Mouse (Mus musculus) liver, embryonic 11.5 days (tissue): Measurements from ENCODE around the gene Slc25a31. TPM values are rescaled to one million over a fixed set of nuclear protein-coding genes. Genes with fewer than 3 reads are reported as not detected.

Experiments
- ATAC-seq: fragments of 200-750 bp; cut with Nextera tagmentation; replicated peaks from 2 replicates; pipeline ENCODE4 v1.8.0; 2017; ENCODE audit warnings: moderate number of reproducible peaks, mild to moderate bottlenecking, moderate TSS enrichment, moderate library complexity; ENCODE audit not compliant: low FRiP score
- DNase-seq: peaks from one replicate; pipeline ENCODE4 v3.0.0-alpha.2; 2017; ENCODE audit warnings: low spot score
- H3K27ac ChIP-seq: fragments of 300-500 bp; sonication (generic); 2 replicates; pipeline ENCODE4 v1.5.1; 2014; ENCODE audit warnings: mild to moderate bottlenecking, low read depth, low read length, control low read depth
- H3K27me3 ChIP-seq: fragments of 300-500 bp; sonication (generic); replicated peaks from 2 replicates; pipeline ENCODE4 v1.6.1; 2014; ENCODE audit warnings: low read length, mixed read lengths; ENCODE audit not compliant: control insufficient read depth, insufficient read depth
- H3K36me3 ChIP-seq: fragments of 300-500 bp; sonication (generic); 2 replicates; pipeline ENCODE4 v1.6.1; 2014; ENCODE audit warnings: mild to moderate bottlenecking, low read length, moderate library complexity, mixed read lengths; ENCODE audit not compliant: control insufficient read depth, insufficient read depth
- H3K4me1 ChIP-seq: fragments of 300-500 bp; sonication (generic); replicated peaks from 2 replicates; pipeline ENCODE4 v1.6.1; 2014; ENCODE audit warnings: low read length, mixed read lengths; ENCODE audit not compliant: control insufficient read depth, insufficient read depth
- H3K4me2 ChIP-seq: fragments of 300-500 bp; sonication (generic); 2 replicates; pipeline ENCODE4 v1.6.1; 2014; ENCODE audit warnings: mild to moderate bottlenecking, control low read depth, moderate library complexity
- H3K4me3 ChIP-seq: fragments of 300-500 bp; sonication (generic); 2 replicates; pipeline ENCODE4 v1.5.1; 2014; ENCODE audit warnings: low read depth, low read length, control low read depth
- H3K9ac ChIP-seq: fragments of 300-500 bp; sonication (generic); 2 replicates; pipeline ENCODE4 v1.6.1; 2014; ENCODE audit warnings: low read depth, low read length, control low read depth
- H3K9me3 ChIP-seq: fragments of 300-500 bp; sonication (generic); 2 replicates; pipeline ENCODE4 v1.6.1; 2016; ENCODE audit warnings: low read length, inconsistent platforms, mixed read lengths; ENCODE audit not compliant: control insufficient read depth
- WGBS: fragments of 180-500 bp; shearing (Covaris S2); extraction: QIAGEN DNeasy Blood & Tissue Kit; methylation state at CpG from one replicate; pipeline ENCODE4 v1.1.7; 2014; 5-methylcytosine and 5-hydroxymethylcytosine counted together
- polyA plus RNA-seq: library from polyadenylated mRNA; unstranded; fragments of >200 nt; fragmentation: Nextera tagmentation; extraction: Ambion mirVana; gene quantifications from 2 replicates; pipeline ENCODE4 v1.2.1, GENCODE M21; 2014

Gene Slc25a31
- polyA plus RNA-seq, 1 experiment from 2014 or later, result 0.12 TPM

- ATAC-seq (no peak), DNase-seq (no peak)
- peaks cover 5% of the 10 kb centered on the region; the same call in 1 of the 2 replicates for H3K4me1 ChIP-seq
- no peak overlapping the region for H3K9ac ChIP-seq
- WGBS, result 60% methylated on average over 11 of the region's 11 CpGs
- no peak overlapping the region for H3K4me2 ChIP-seq
- H3K36me3 ChIP-seq, result no peaks in the 10 kb centered on the region
- H3K4me3 ChIP-seq, result no peak overlapping the region
- no peak overlapping the region for H3K27ac ChIP-seq
- no peaks in the 10 kb centered on the region for H3K9me3 ChIP-seq
- H3K27me3 ChIP-seq, result no peaks in the 10 kb centered on the region
These were observed 26.3 kb upstream of the Slc25a31 start for GRCm38 (mm10) chr3:40682404-40682803.

DNA sequence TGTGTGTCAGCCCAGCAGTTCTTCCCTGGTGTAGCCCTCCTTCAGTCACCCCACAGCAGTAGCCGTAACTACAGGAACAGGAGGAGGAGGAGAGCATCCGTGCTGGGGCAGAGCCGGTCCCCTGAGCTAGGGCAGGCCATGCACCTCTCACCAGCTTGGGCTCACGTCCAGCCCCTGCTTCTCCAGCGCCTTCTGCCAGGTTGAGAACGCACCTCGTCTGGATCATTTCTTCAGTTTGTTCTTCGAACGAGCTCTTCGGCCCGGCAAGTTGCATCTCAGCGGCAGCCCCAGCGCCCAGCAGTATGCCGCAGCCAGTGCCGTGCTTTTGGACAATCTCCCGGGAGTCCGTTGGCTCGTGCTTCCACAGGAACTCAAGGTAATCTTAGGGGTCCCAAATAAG is 25.5 kb upstream of the Slc25a31 start:
- Histone ChIP-seq H3K27me3 (no peaks in the 10 kb centered on the region), H3K4me1 (peaks cover 5% of the 10 kb centered on the region; the same call in 1 of the 2 replicates), H3K4me3 (no peak overlapping the region), H3K9ac (no peak overlapping the region), H3K9me3 (no peaks in the 10 kb centered on the region), H3K27ac (no peak overlapping the region), H3K4me2 (no peak overlapping the region), H3K36me3 (no peaks in the 10 kb centered on the region)
- WGBS, result 83% methylated on average over 18 of the region's 18 CpGs
- DNase-seq, result no peak
- ATAC-seq, result no peak

DNA sequence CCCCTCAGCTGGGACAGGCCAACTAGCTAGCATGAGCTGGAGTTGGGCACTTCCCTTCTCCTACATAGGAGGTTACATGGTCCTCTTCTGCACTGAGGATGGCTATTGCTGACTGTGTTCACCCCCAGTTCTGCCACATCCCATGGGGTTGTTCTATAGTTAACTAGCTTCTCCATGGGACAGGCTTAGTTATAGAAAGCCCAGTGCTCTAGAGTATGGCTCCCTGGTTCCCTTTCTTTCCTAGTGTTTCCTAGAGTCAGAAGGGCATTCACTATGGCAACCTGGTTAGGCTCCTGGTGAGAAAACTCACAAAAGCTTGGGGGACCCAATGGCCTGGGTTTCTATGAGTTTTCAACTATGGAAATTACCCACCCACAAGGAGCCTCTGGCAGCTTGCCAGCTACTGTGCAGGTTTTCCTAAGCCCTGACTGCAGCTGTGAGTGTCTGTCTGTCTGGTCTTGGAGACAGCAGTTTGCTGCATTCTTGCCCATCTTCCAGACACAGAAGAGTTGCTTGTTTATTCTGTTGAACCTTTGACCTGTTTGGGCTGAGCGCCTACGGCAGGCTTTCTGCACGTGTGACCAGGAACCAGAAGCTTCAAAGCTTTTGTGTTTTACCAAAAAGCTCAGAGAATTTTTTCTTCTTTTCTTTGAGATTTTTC is 22.7 kb upstream of the Slc25a31 start:
- DNase-seq (no peak), ATAC-seq (no peak; the same call in 1 of the 2 replicates)
- no peaks in the 10 kb centered on the region for H3K9me3 ChIP-seq
- 48% methylated on average over 3 of the region's 3 CpGs for WGBS
- H3K27me3 ChIP-seq, result no peaks in the 10 kb centered on the region
- no peaks in the 10 kb centered on the region for H3K36me3 ChIP-seq
- H3K4me1 ChIP-seq, result peaks cover 5% of the 10 kb centered on the region; the same call in 1 of the 2 replicates
- H3K9ac ChIP-seq, result no peak overlapping the region
- no peak overlapping the region for H3K27ac ChIP-seq
- no peak overlapping the region for H3K4me2 ChIP-seq
- H3K4me3 ChIP-seq, result no peak overlapping the region

DNA sequence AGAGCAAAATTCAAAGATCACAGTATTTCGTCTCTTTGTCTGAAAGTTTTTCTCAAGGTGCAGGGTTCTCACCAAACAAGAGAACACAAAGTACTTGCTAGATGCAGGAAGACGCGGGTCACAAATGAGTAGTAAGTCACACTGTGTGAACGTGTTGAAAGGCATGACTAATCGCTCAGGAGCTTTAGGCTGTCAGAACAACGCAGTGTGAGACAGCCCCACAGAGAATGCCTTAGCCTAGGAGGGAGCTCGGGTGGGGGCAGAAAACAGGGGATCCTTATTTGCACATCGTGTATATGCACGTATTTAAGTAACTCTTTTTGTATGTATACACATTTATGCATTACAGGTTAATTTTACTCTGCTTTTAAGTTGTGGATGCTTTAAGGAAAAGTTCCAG is 21.8 kb upstream of the Slc25a31 start:
- Histone ChIP-seq H3K36me3 (no peaks in the 10 kb centered on the region), H3K4me1 (peaks cover 5% of the 10 kb centered on the region; the same call in 1 of the 2 replicates), H3K9ac (no peak overlapping the region), H3K9me3 (no peaks in the 10 kb centered on the region), H3K27me3 (no peaks in the 10 kb centered on the region), H3K4me2 (no peak overlapping the region), H3K27ac (no peak overlapping the region), H3K4me3 (no peak overlapping the region)
- DNase-seq (no peak), ATAC-seq (no peak)
- 61% methylated on average over 9 of the region's 9 CpGs for WGBS

DNA sequence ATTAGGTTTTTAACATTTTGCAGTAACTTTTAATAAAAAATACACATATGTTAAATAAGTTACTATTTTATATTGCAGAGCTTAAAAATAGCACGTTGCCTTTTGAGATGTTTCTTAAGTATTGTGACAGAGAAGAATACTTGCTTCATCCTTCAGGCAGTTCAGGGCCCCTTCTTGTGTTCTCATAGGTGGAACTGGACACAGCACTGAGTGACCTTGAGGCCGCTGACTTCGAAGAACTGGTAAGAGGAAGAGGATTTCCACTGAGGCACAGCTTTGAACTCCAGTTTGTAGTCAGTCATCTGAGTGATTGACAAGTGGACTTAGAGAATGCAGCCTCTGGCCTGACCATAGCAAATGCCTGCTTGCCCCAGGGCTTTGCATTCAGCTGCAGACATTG is 21.1 kb upstream of the Slc25a31 start:
- Histone ChIP-seq H3K4me2 (no peak overlapping the region), H3K27ac (no peak overlapping the region), H3K4me1 (peaks cover 5% of the 10 kb centered on the region; the same call in 1 of the 2 replicates), H3K9ac (no peak overlapping the region), H3K4me3 (no peak overlapping the region), H3K27me3 (no peaks in the 10 kb centered on the region), H3K9me3 (no peaks in the 10 kb centered on the region), H3K36me3 (no peaks in the 10 kb centered on the region)
- DNase-seq (no peak), ATAC-seq (no peak)
- 83% methylated on average over 3 of the region's 3 CpGs for WGBS

GRCm38 (mm10) chr3:40691566-40691965 is 17.1 kb upstream of the Slc25a31 start:
- no peaks in the 10 kb centered on the region for H3K36me3 ChIP-seq
- no peak overlapping the region for H3K9ac ChIP-seq
- ATAC-seq (no peak), DNase-seq (no peak)
- H3K4me2 ChIP-seq, result no peak overlapping the region
- 83% methylated on average over 6 of the region's 6 CpGs for WGBS
- no peaks in the 10 kb centered on the region for H3K27me3 ChIP-seq
- H3K4me1 ChIP-seq, result no peaks in the 10 kb centered on the region
- no peak overlapping the region for H3K4me3 ChIP-seq
- H3K27ac ChIP-seq, result no peak overlapping the region
- H3K9me3 ChIP-seq, result no peaks in the 10 kb centered on the region

DNA sequence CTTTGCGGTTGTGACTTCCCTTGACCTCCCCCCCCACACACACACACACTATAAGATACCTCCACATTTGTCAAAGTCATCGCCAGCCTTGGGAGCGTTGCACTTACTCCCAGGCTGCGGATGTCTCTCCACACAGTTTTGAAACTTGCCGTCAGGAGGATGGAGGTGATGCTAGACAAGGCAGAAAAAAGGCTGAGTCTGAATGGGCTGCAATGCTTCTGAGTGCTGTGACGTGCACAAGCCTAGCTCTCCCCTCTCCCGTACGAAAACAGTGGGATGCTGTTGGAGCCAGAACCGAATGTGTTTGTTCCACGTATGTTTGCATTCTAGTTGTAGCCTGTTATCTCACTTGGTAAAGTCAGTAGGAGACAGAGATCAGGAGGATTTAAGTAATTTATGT is 15.2 kb upstream of the Slc25a31 start:
- no peak overlapping the region for H3K4me2 ChIP-seq
- H3K4me3 ChIP-seq, result no peak overlapping the region
- 69% methylated on average over 10 of the region's 10 CpGs for WGBS
- no peak overlapping the region for H3K27ac ChIP-seq
- no peaks in the 10 kb centered on the region for H3K27me3 ChIP-seq
- no peaks in the 10 kb centered on the region for H3K4me1 ChIP-seq
- H3K9me3 ChIP-seq, result no peaks in the 10 kb centered on the region
- DNase-seq (no peak), ATAC-seq (no peak)
- H3K9ac ChIP-seq, result no peak overlapping the region
- no peaks in the 10 kb centered on the region for H3K36me3 ChIP-seq

- WGBS, result 75% methylated on average over 7 of the region's 7 CpGs
- H3K27me3 ChIP-seq, result no peaks in the 10 kb centered on the region
- H3K4me1 ChIP-seq, result no peaks in the 10 kb centered on the region
- ATAC-seq, result no peak
- no peaks in the 10 kb centered on the region for H3K36me3 ChIP-seq
- H3K27ac ChIP-seq, result no peak overlapping the region
- H3K4me2 ChIP-seq, result no peak overlapping the region
- H3K4me3 ChIP-seq, result no peak overlapping the region
- no peak for DNase-seq
- no peaks in the 10 kb centered on the region for H3K9me3 ChIP-seq
- no peak overlapping the region for H3K9ac ChIP-seq
These were observed 14.7 kb upstream of the Slc25a31 start for GRCm38 (mm10) chr3:40693960-40694359.

GRCm38 (mm10) chr3:40694438-40694837 is 14.2 kb upstream of the Slc25a31 start:
- no peak overlapping the region for H3K9ac ChIP-seq
- no peak overlapping the region for H3K4me3 ChIP-seq
- H3K27me3 ChIP-seq, result no peaks in the 10 kb centered on the region
- ATAC-seq, result no peak
- no peaks in the 10 kb centered on the region for H3K9me3 ChIP-seq
- 28% methylated on average over 2 of the region's 2 CpGs for WGBS
- no peaks in the 10 kb centered on the region for H3K36me3 ChIP-seq
- no peak overlapping the region for H3K27ac ChIP-seq
- no peak overlapping the region for H3K4me2 ChIP-seq
- no peaks in the 10 kb centered on the region for H3K4me1 ChIP-seq
- DNase-seq, result no peak
